Comparison of ENCODE assay signal across 8 mouse cellular contexts in the genomic region with DNA sequence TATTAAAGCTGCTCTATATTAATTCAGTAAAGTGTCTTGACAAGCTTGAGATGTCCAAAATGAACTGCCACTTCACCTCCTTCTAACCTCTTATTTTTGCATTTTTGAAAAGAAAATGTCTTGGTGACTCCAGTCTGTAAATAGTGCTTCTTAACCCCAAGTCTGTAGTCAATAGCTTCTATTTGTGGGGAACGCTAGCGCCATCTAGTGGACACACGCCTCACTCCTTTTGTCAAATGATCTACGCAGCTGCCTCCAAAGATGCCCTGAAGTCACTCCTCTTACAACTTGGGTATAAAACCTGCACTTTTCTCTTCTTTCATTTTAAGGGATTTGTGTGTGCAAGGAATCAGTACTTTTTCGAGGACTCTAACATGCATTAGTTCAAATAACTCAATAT.
A peak's percentile ranks its signal among the peaks of the same experiment; 100 is the strongest.
DNase-seq lines count a peak whose midpoint lies in the region; ATAC-seq and TF ChIP-seq lines count a peak whose summit lies in the region.

No protein-coding gene starts in this region.

- H3K9ac ChIP-seq in CH12.LX (ENCODE audit: insufficient read depth, low read depth) = no peak overlapping the region
- H3K9ac ChIP-seq in lung, embryonic 14.5 days = no peak overlapping the region

- no peak for TF ChIP-seq POLR2A in CH12.LX (IDR thresholded peaks at IDR 0.05; ENCODE audit: low read depth, low read length)
- no peak for TF ChIP-seq POLR2A in cerebellum, adult 2 months (IDR thresholded peaks at IDR 0.05; ENCODE audit: borderline replicate concordance, insufficient read depth, low read length)

- TF ChIP-seq CTCF in CH12.LX (conservative IDR thresholded peaks at IDR 0.05 in 1 of 2, IDR thresholded peaks at IDR 0.05 in 1 of 2; ENCODE audit: low read depth in 2 of 2, low read length in 2 of 2) = peak; percentile 57 to 73
- peak; percentile 75 for TF ChIP-seq CTCF in cerebellum, adult 2 months (IDR thresholded peaks at IDR 0.05; ENCODE audit: borderline replicate concordance, insufficient read depth, low read depth, low read length)
- TF ChIP-seq CTCF in lung, embryonic 14.5 days (IDR thresholded peaks at IDR 0.05; ENCODE audit: low read depth) = peak; percentile 87

- peak; percentile 69 for DNase-seq in CH12.LX (ENCODE audit: extremely low read depth)
- peak; percentile 45 for DNase-seq in Muller cell, postnatal 12 days (ENCODE audit: inconsistent ontology term)
- DNase-seq in cerebellum, adult 2 months = peak; percentile 50 to 64
- DNase-seq in forelimb bud, embryonic 11.5 days (ENCODE audit: low read depth, low spot score) = peak; percentile 82
- DNase-seq in kidney, postnatal 36 days = peak; percentile 35 to 85
- DNase-seq in lung, embryonic 14.5 days = peak; percentile 94
- peak; percentile 82 for DNase-seq in retina, postnatal 1 day

- H3K27me3 ChIP-seq in CH12.LX (replicated peaks) = no peaks in the 10 kb centered on the region
- H3K27me3 ChIP-seq in cerebellum, adult 2 months (ENCODE audit: control insufficient read depth, insufficient read depth, low read length) = no peaks in the 10 kb centered on the region
- H3K27me3 ChIP-seq in lung, embryonic 14.5 days (ENCODE audit: insufficient read depth, low read length) = no peaks in the 10 kb centered on the region

- no peak for TF ChIP-seq EP300 in CH12.LX (IDR thresholded peaks at IDR 0.05; ENCODE audit: low read length)

- in situ Hi-C loops in CH12.LX (cut with MboI; ENCODE audit: low pct_ligation_motif_present, low pct_unique_long_range_greater_than_20kb, low sequenced_read_pairs) = loop anchor here (25.0 kb wide), 1 partner anchor 270 kb away; no protein-coding TSS in a partner anchor

- no peaks in the 10 kb centered on the region for H3K79me2 ChIP-seq in CH12.LX (replicated peaks; ENCODE audit: control insufficient read depth, extremely low read depth, insufficient read depth, poor library complexity, severe bottlenecking)

- 0 out of 2 replicates have a peak, but pooled peaks have one; percentile 56 for ATAC-seq in lung, embryonic 14.5 days (ENCODE audit: insufficient read depth)
- ATAC-seq in erythroblast, adult 5-6 weeks (replicated peaks; ENCODE audit: low FRiP score, poor library complexity, severe bottlenecking) = no peak

- no peak overlapping the region for H3K4me3 ChIP-seq in CH12.LX (replicated peaks in 1 of 3; ENCODE audit: low read depth in 2 of 3, low read length in 2 of 3, poor library complexity in 1 of 3)
- H3K4me3 ChIP-seq in cerebellum, adult 2 months (replicated peaks; ENCODE audit: insufficient read depth, low read depth, low read length) = no peak overlapping the region
- H3K4me3 ChIP-seq in lung, embryonic 14.5 days (ENCODE audit: low read depth, low read length) = no peak overlapping the region

- H3K4me1 ChIP-seq in CH12.LX (ENCODE audit: control insufficient read depth in 1 of 2, insufficient read depth in 2 of 2) = no peaks in the 10 kb centered on the region
- H3K4me1 ChIP-seq in cerebellum, adult 2 months (ENCODE audit: control insufficient read depth, insufficient read depth, low read length) = peaks cover 8% of the 10 kb centered on the region
- H3K4me1 ChIP-seq in lung, embryonic 14.5 days (ENCODE audit: insufficient read depth) = no peaks in the 10 kb centered on the region

- 15% methylated on average over 5 of the region's 5 CpGs for WGBS in cerebellum, adult 2 months
- 2% methylated on average over 5 of the region's 5 CpGs for WGBS in lung, embryonic 14.5 days

- H3K9me3 ChIP-seq in CH12.LX (replicated peaks; ENCODE audit: low read length) = no peaks in the 10 kb centered on the region
- no peaks in the 10 kb centered on the region for H3K9me3 ChIP-seq in lung, embryonic 14.5 days (ENCODE audit: low read depth, low read length)

- H3K27ac ChIP-seq in CH12.LX (ENCODE audit: insufficient read depth, low read depth) = no peak overlapping the region
- H3K27ac ChIP-seq in cerebellum, adult 2 months (ENCODE audit: insufficient read depth, low read length) = no peak overlapping the region
- no peak overlapping the region for H3K27ac ChIP-seq in lung, embryonic 14.5 days (ENCODE audit: low read depth)

- H3K36me3 ChIP-seq in CH12.LX (replicated peaks in 1 of 2; ENCODE audit: control insufficient read depth in 1 of 2, insufficient read depth in 1 of 2, low read length in 1 of 2) = no peaks in the 10 kb centered on the region
- H3K36me3 ChIP-seq in lung, embryonic 14.5 days (ENCODE audit: insufficient read depth) = no peaks in the 10 kb centered on the region

- TF ChIP-seq RAD21 in CH12.LX (IDR thresholded peaks at IDR 0.05; ENCODE audit: low read depth, low read length) = peak; percentile 41

- H3K4me2 ChIP-seq in CH12.LX (ENCODE audit: insufficient read depth, low read depth, poor library complexity, severe bottlenecking) = no peak overlapping the region
- no peak overlapping the region for H3K4me2 ChIP-seq in lung, embryonic 14.5 days

- dilution Hi-C loops in CH12.LX (cut with MboI; ENCODE audit: extremely low pct_ligation_motif_present, extremely low pct_unique_long_range_greater_than_20kb, low sequenced_read_pairs) = no loop called here

TF ChIP-seq in CH12.LX, 34 proteins besides CTCF, POLR2A, EP300 and RAD21:
- no peak for TF ChIP-seq GABPA (IDR thresholded peaks at IDR 0.05; ENCODE audit: insufficient replicate concordance, low read depth, low read length)
- TF ChIP-seq SMC3 (IDR thresholded peaks at IDR 0.05; ENCODE audit: low read depth, low read length) = peak; percentile 35
